Mouse (Mus musculus): ENCODE data around the gene Zbtb38. TPM values are rescaled to one million over a fixed set of nuclear protein-coding genes. Genes with fewer than 3 reads are reported as not detected.

The Zbtb38 gene
- total and polyA plus RNA-seq, 3 experiments: 9.0 to 43.5 (median 42.3) TPM

- Histone ChIP-seq H3K4me3 (no peak overlapping the region), H3K27ac (no peak overlapping the region), H3K4me1 (ENCODE audit: control insufficient read depth, insufficient read depth, low read length) (no peaks in the 10 kb centered on the region), H3K36me3 (ENCODE audit: control insufficient read depth, insufficient read depth, low read length) (no peaks in the 10 kb centered on the region), H3K27me3 (ENCODE audit: control insufficient read depth, insufficient read depth, low read length) (no peaks in the 10 kb centered on the region), H3K9ac (ENCODE audit: low read depth, low read length) (no peak overlapping the region), H3K79me2 (replicated peaks; ENCODE audit: control insufficient read depth, insufficient read depth, low read length) (no peaks in the 10 kb centered on the region)
- DNase-seq: no peak
- no peak for TF ChIP-seq EP300 (IDR thresholded peaks at IDR 0.05; ENCODE audit: insufficient read depth, low read depth, low read length)
- no peak for TF ChIP-seq POLR2A (IDR thresholded peaks at IDR 0.05; ENCODE audit: insufficient read depth, low read depth, low read length)
- no peak for TF ChIP-seq CTCF (IDR thresholded peaks at IDR 0.05)
- intact Hi-C loops (cut with DNase I): no loop called here
- WGBS: 58% methylated on average over 5 of the region's 5 CpGs
These were observed 30.6 kb upstream of the Zbtb38 start for GRCm38 (mm10) chr9:96783258-96783657.

GRCm38 (mm10) chr9:96782062-96782461 is 29.4 kb upstream of the Zbtb38 start:
- no peak for TF ChIP-seq CTCF (IDR thresholded peaks at IDR 0.05)
- no peak for TF ChIP-seq POLR2A (IDR thresholded peaks at IDR 0.05; ENCODE audit: insufficient read depth, low read depth, low read length)
- no peak for TF ChIP-seq EP300 (IDR thresholded peaks at IDR 0.05; ENCODE audit: insufficient read depth, low read depth, low read length)
- H3K9ac ChIP-seq (ENCODE audit: low read depth, low read length): no peak overlapping the region
- H3K27me3 ChIP-seq (ENCODE audit: control insufficient read depth, insufficient read depth, low read length): no peaks in the 10 kb centered on the region
- H3K4me3 ChIP-seq: no peak overlapping the region
- no peaks in the 10 kb centered on the region for H3K79me2 ChIP-seq (replicated peaks; ENCODE audit: control insufficient read depth, insufficient read depth, low read length)
- no peaks in the 10 kb centered on the region for H3K36me3 ChIP-seq (ENCODE audit: control insufficient read depth, insufficient read depth, low read length)
- intact Hi-C loops (cut with DNase I): no loop called here
- H3K27ac ChIP-seq: no peak overlapping the region
- WGBS: 74% methylated on average over 8 of the region's 8 CpGs
- H3K4me1 ChIP-seq (ENCODE audit: control insufficient read depth, insufficient read depth, low read length): no peaks in the 10 kb centered on the region
- no peak for DNase-seq

- 28% methylated on average over 6 of the region's 6 CpGs for WGBS
- Histone ChIP-seq H3K36me3 (ENCODE audit: control insufficient read depth, insufficient read depth, low read length) (no peaks in the 10 kb centered on the region), H3K79me2 (replicated peaks; ENCODE audit: control insufficient read depth, insufficient read depth, low read length) (no peaks in the 10 kb centered on the region), H3K27me3 (ENCODE audit: control insufficient read depth, insufficient read depth, low read length) (no peaks in the 10 kb centered on the region), H3K4me3 (no peak overlapping the region), H3K27ac (no peak overlapping the region), H3K9ac (ENCODE audit: low read depth, low read length) (no peak overlapping the region), H3K4me1 (ENCODE audit: control insufficient read depth, insufficient read depth, low read length) (no peaks in the 10 kb centered on the region)
- TF ChIP-seq POLR2A (IDR thresholded peaks at IDR 0.05; ENCODE audit: insufficient read depth, low read depth, low read length): no peak
- TF ChIP-seq CTCF (IDR thresholded peaks at IDR 0.05): no peak
- no peak for TF ChIP-seq EP300 (IDR thresholded peaks at IDR 0.05; ENCODE audit: insufficient read depth, low read depth, low read length)
- intact Hi-C loops (cut with DNase I): no loop called here
- DNase-seq: no peak
These were observed 20.5 kb upstream of the Zbtb38 start for GRCm38 (mm10) chr9:96773146-96773545.

GRCm38 (mm10) chr9:96770443-96770842 is 17.8 kb upstream of the Zbtb38 start:
- TF ChIP-seq POLR2A (IDR thresholded peaks at IDR 0.05; ENCODE audit: insufficient read depth, low read depth, low read length) (no peak), CTCF (IDR thresholded peaks at IDR 0.05) (no peak), EP300 (IDR thresholded peaks at IDR 0.05; ENCODE audit: insufficient read depth, low read depth, low read length) (no peak)
- intact Hi-C loops (cut with DNase I): no loop called here
- Histone ChIP-seq H3K27ac (no peak overlapping the region), H3K9ac (ENCODE audit: low read depth, low read length) (no peak overlapping the region), H3K27me3 (ENCODE audit: control insufficient read depth, insufficient read depth, low read length) (no peaks in the 10 kb centered on the region), H3K4me1 (ENCODE audit: control insufficient read depth, insufficient read depth, low read length) (no peaks in the 10 kb centered on the region), H3K4me3 (no peak overlapping the region), H3K36me3 (ENCODE audit: control insufficient read depth, insufficient read depth, low read length) (no peaks in the 10 kb centered on the region), H3K79me2 (replicated peaks; ENCODE audit: control insufficient read depth, insufficient read depth, low read length) (no peaks in the 10 kb centered on the region)
- DNase-seq: no peak
- whole genome bisulfite sequencing: 87% methylated on average over 3 of the region's 3 CpGs

- H3K27ac ChIP-seq: no peak overlapping the region
- no peak overlapping the region for H3K9ac ChIP-seq (ENCODE audit: low read depth, low read length)
- intact Hi-C loops (cut with DNase I): no loop called here
- 41% methylated on average over 9 of the region's 9 CpGs for WGBS
- no peaks in the 10 kb centered on the region for H3K27me3 ChIP-seq (ENCODE audit: control insufficient read depth, insufficient read depth, low read length)
- H3K36me3 ChIP-seq (ENCODE audit: control insufficient read depth, insufficient read depth, low read length): no peaks in the 10 kb centered on the region
- no peaks in the 10 kb centered on the region for H3K79me2 ChIP-seq (replicated peaks; ENCODE audit: control insufficient read depth, insufficient read depth, low read length)
- no peak overlapping the region for H3K4me3 ChIP-seq
- TF ChIP-seq CTCF (IDR thresholded peaks at IDR 0.05) (no peak), EP300 (IDR thresholded peaks at IDR 0.05; ENCODE audit: insufficient read depth, low read depth, low read length) (no peak), POLR2A (IDR thresholded peaks at IDR 0.05; ENCODE audit: insufficient read depth, low read depth, low read length) (no peak)
- DNase-seq: no peak
- H3K4me1 ChIP-seq (ENCODE audit: control insufficient read depth, insufficient read depth, low read length): no peaks in the 10 kb centered on the region
These were observed 17.0 kb upstream of the Zbtb38 start for GRCm38 (mm10) chr9:96769651-96770050.

GRCm38 (mm10) chr9:96767874-96768273 is 15.2 kb upstream of the Zbtb38 start:
- H3K9ac ChIP-seq (ENCODE audit: low read depth, low read length): no peak overlapping the region
- H3K4me3 ChIP-seq: no peak overlapping the region
- no peak overlapping the region for H3K27ac ChIP-seq
- no peaks in the 10 kb centered on the region for H3K27me3 ChIP-seq (ENCODE audit: control insufficient read depth, insufficient read depth, low read length)
- intact Hi-C loops (cut with DNase I): no loop called here
- no peaks in the 10 kb centered on the region for H3K79me2 ChIP-seq (replicated peaks; ENCODE audit: control insufficient read depth, insufficient read depth, low read length)
- no peak for DNase-seq
- H3K36me3 ChIP-seq (ENCODE audit: control insufficient read depth, insufficient read depth, low read length): no peaks in the 10 kb centered on the region
- TF ChIP-seq EP300 (IDR thresholded peaks at IDR 0.05; ENCODE audit: insufficient read depth, low read depth, low read length) (no peak), CTCF (IDR thresholded peaks at IDR 0.05) (no peak)
- H3K4me1 ChIP-seq (ENCODE audit: control insufficient read depth, insufficient read depth, low read length): no peaks in the 10 kb centered on the region

Measured in heart, adult 2 months (tissue).